Mouse (Mus musculus): ENCODE data around the gene Snn. TPM values are rescaled to one million over a fixed set of nuclear protein-coding genes. Genes with fewer than 3 reads are reported as not detected.

Snn gene
- polyA plus RNA-seq, 1 experiment from 2014 or later: 95.9 TPM

- no peak overlapping the region for H3K9ac ChIP-seq (ENCODE audit: low read length)
- peaks cover 19% of the 10 kb centered on the region for H3K4me1 ChIP-seq (replicated peaks; ENCODE audit: control insufficient read depth, insufficient read depth, low read length)
- no peak overlapping the region for H3K27ac ChIP-seq (ENCODE audit: low read depth, low read length)
- peaks cover 8% of the 10 kb centered on the region; the same call in 1 of the 2 replicates for H3K36me3 ChIP-seq (ENCODE audit: control insufficient read depth, insufficient read depth, low read length)
- no peak overlapping the region for H3K4me2 ChIP-seq (ENCODE audit: low read depth, low read length, severe bottlenecking)
- no peak overlapping the region for H3K4me3 ChIP-seq (ENCODE audit: low read depth, low read length)
- DNase-seq (ENCODE audit: low spot score): no peak
- ATAC-seq (replicated peaks; ENCODE audit: low FRiP score): no peak
- WGBS: 91% methylated on average over 6 of the region's 6 CpGs
- no peaks in the 10 kb centered on the region for H3K9me3 ChIP-seq (ENCODE audit: control insufficient read depth, low read length)
- H3K27me3 ChIP-seq (ENCODE audit: control insufficient read depth, insufficient read depth, low read length): no peaks in the 10 kb centered on the region
These were observed 8.5 kb downstream of the Snn start for GRCm38 (mm10) chr16:11069271-11069670.

DNA sequence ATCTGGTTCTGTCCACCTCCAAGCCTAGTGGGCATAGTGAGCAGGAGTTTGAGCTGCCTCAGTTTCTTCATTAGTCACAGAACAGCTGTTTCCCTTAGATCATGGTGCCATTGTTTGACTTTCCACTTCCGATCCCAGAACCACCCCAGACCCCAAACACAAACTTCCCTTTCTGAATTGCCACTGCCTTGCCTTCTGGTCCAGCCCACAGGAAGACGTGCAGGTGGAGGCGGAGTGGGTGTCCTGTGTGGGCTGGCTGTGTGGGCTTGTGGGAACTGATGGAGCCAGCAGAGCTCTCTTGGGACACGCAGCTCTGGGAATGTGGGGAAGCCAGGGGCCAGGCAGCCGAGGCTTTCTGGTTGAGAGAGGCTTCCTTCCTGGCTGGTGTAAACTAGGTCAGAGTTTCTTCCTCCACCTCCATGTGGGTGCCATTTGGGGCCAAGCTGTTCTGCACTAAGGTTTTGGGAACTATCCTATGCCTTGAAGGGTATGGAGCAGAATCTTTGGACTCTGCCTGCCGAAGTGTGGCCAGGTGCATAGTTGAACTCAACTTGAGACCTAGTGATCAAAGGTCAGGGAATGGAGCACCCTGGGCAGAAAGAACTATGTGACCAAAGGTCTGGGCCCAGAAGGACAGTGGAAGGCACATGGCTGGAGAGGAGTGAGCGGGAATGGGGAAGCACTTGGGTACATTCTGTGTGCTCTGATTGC is 9.1 kb downstream of the Snn start:
- H3K9ac ChIP-seq (ENCODE audit: low read length): no peak overlapping the region
- DNase-seq (ENCODE audit: low spot score) (no peak), ATAC-seq (replicated peaks; ENCODE audit: low FRiP score) (no peak)
- no peak overlapping the region for H3K4me2 ChIP-seq (ENCODE audit: low read depth, low read length, severe bottlenecking)
- peaks cover 12% of the 10 kb centered on the region; the same call in 1 of the 2 replicates for H3K36me3 ChIP-seq (ENCODE audit: control insufficient read depth, insufficient read depth, low read length)
- WGBS: 85% methylated on average over 7 of the region's 7 CpGs
- H3K27me3 ChIP-seq (ENCODE audit: control insufficient read depth, insufficient read depth, low read length): no peaks in the 10 kb centered on the region
- H3K4me1 ChIP-seq (replicated peaks; ENCODE audit: control insufficient read depth, insufficient read depth, low read length): peaks cover 19% of the 10 kb centered on the region
- no peak overlapping the region for H3K4me3 ChIP-seq (ENCODE audit: low read depth, low read length)
- no peak overlapping the region for H3K27ac ChIP-seq (ENCODE audit: low read depth, low read length)
- H3K9me3 ChIP-seq (ENCODE audit: control insufficient read depth, low read length): no peaks in the 10 kb centered on the region

GRCm38 (mm10) chr16:11071176-11071575 is 10.4 kb downstream of the Snn start:
- Histone ChIP-seq H3K36me3 (ENCODE audit: control insufficient read depth, insufficient read depth, low read length) (peaks cover 12% of the 10 kb centered on the region; the same call in 1 of the 2 replicates), H3K27ac (ENCODE audit: low read depth, low read length) (no peak overlapping the region), H3K4me1 (replicated peaks; ENCODE audit: control insufficient read depth, insufficient read depth, low read length) (peaks cover 14% of the 10 kb centered on the region), H3K4me2 (ENCODE audit: low read depth, low read length, severe bottlenecking) (no peak overlapping the region), H3K9ac (ENCODE audit: low read length) (no peak overlapping the region), H3K4me3 (ENCODE audit: low read depth, low read length) (no peak overlapping the region), H3K27me3 (ENCODE audit: control insufficient read depth, insufficient read depth, low read length) (no peaks in the 10 kb centered on the region), H3K9me3 (ENCODE audit: control insufficient read depth, low read length) (no peaks in the 10 kb centered on the region)
- DNase-seq (ENCODE audit: low spot score): no peak
- no peak for ATAC-seq (replicated peaks; ENCODE audit: low FRiP score)
- WGBS: 85% methylated on average over 5 of the region's 5 CpGs

DNA sequence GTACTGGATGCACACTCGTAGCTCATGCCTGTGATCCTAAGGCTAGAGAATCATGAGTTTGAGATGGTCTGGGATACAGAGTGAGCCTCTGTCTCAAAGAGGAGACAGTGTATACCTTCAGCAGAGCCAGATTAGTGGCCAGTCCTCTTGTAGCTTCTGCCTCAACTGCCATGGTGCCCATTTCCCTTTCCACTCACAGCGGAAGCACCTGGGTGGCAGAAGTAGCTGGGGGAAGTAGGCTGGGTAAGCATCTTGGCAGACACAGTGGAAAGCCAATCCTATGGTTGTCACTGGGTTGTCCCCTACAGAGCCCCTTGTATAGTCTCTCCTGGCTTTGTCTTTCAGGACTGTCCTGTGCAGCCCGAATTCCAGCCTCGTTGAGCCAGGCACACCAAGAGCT is 11.1 kb downstream of the Snn start:
- Histone ChIP-seq H3K4me3 (ENCODE audit: low read depth, low read length) (no peak overlapping the region), H3K4me2 (ENCODE audit: low read depth, low read length, severe bottlenecking) (no peak overlapping the region), H3K4me1 (replicated peaks; ENCODE audit: control insufficient read depth, insufficient read depth, low read length) (peaks cover 14% of the 10 kb centered on the region), H3K27me3 (ENCODE audit: control insufficient read depth, insufficient read depth, low read length) (no peaks in the 10 kb centered on the region), H3K9ac (ENCODE audit: low read length) (no peak overlapping the region), H3K9me3 (ENCODE audit: control insufficient read depth, low read length) (no peaks in the 10 kb centered on the region), H3K27ac (ENCODE audit: low read depth, low read length) (no peak overlapping the region), H3K36me3 (ENCODE audit: control insufficient read depth, insufficient read depth, low read length) (peaks cover 12% of the 10 kb centered on the region; the same call in 1 of the 2 replicates)
- whole genome bisulfite sequencing: 89% methylated on average over 4 of the region's 4 CpGs
- DNase-seq (ENCODE audit: low spot score) (no peak), ATAC-seq (replicated peaks; ENCODE audit: low FRiP score) (no peak)

DNA sequence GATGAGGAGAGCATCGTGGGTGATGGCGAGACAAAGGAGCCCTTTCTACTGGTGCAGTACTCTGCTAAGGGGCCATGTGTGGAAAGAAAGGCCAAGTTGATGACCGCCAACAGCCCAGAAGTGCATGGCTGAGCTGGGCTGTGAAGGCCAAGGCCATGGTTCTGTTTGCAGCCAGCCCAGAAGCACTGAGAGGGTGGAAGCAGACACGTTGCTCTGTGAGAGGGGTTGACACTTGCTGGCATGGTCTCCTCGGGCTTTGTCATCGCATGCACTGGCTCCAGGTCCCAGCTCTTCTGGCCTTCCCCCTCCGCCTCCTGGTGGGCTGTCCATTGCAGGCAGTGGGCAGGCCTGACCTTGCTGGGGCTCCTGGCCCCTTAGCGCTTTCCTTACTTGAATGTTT is 11.7 kb downstream of the Snn start:
- 91% methylated on average over 8 of the region's 8 CpGs for WGBS
- H3K27me3 ChIP-seq (ENCODE audit: control insufficient read depth, insufficient read depth, low read length): no peaks in the 10 kb centered on the region
- H3K9me3 ChIP-seq (ENCODE audit: control insufficient read depth, low read length): no peaks in the 10 kb centered on the region
- H3K27ac ChIP-seq (ENCODE audit: low read depth, low read length): no peak overlapping the region
- H3K4me1 ChIP-seq (replicated peaks; ENCODE audit: control insufficient read depth, insufficient read depth, low read length): peaks cover 11% of the 10 kb centered on the region
- ATAC-seq (replicated peaks; ENCODE audit: low FRiP score) (no peak), DNase-seq (ENCODE audit: low spot score) (no peak)
- no peak overlapping the region for H3K4me2 ChIP-seq (ENCODE audit: low read depth, low read length, severe bottlenecking)
- H3K9ac ChIP-seq (ENCODE audit: low read length): no peak overlapping the region
- peaks cover 12% of the 10 kb centered on the region; the same call in 1 of the 2 replicates for H3K36me3 ChIP-seq (ENCODE audit: control insufficient read depth, insufficient read depth, low read length)
- no peak overlapping the region for H3K4me3 ChIP-seq (ENCODE audit: low read depth, low read length)

DNA sequence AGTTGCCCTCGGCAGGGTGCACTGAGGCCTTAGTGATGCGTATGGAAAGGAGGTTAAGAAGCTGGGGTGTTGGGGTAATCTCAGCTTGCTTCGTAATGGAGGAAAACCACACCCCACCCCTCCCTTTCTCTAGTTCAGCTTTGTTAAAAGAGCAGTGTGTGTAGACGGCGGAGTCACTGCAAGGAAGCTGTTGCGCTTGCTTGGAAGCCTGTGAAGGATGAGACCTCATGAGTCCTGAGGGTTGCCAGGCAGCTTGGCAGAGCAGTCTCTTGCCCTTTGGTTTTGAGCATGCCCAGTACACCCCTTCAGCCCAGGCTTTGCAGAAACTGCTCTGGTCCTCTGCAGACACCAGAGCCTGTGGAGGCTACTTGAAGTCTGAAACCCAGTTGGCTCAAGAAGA is 12.3 kb downstream of the Snn start:
- WGBS: 76% methylated on average over 6 of the region's 6 CpGs
- Histone ChIP-seq H3K36me3 (ENCODE audit: control insufficient read depth, insufficient read depth, low read length) (peaks cover 12% of the 10 kb centered on the region; the same call in 1 of the 2 replicates), H3K9me3 (ENCODE audit: control insufficient read depth, low read length) (no peaks in the 10 kb centered on the region), H3K4me1 (replicated peaks; ENCODE audit: control insufficient read depth, insufficient read depth, low read length) (peaks cover 6% of the 10 kb centered on the region), H3K4me3 (ENCODE audit: low read depth, low read length) (no peak overlapping the region), H3K9ac (ENCODE audit: low read length) (no peak overlapping the region), H3K4me2 (ENCODE audit: low read depth, low read length, severe bottlenecking) (no peak overlapping the region), H3K27ac (ENCODE audit: low read depth, low read length) (no peak overlapping the region), H3K27me3 (ENCODE audit: control insufficient read depth, insufficient read depth, low read length) (no peaks in the 10 kb centered on the region)
- no peak for ATAC-seq (replicated peaks; ENCODE audit: low FRiP score)
- no peak for DNase-seq (ENCODE audit: low spot score)

- DNase-seq (ENCODE audit: low spot score): no peak
- peaks cover 5% of the 10 kb centered on the region; the same call in 1 of the 2 replicates for H3K36me3 ChIP-seq (ENCODE audit: control insufficient read depth, insufficient read depth, low read length)
- no peak overlapping the region for H3K4me3 ChIP-seq (ENCODE audit: low read depth, low read length)
- no peak overlapping the region for H3K4me2 ChIP-seq (ENCODE audit: low read depth, low read length, severe bottlenecking)
- ATAC-seq (replicated peaks; ENCODE audit: low FRiP score): no peak
- no peaks in the 10 kb centered on the region for H3K9me3 ChIP-seq (ENCODE audit: control insufficient read depth, low read length)
- no peaks in the 10 kb centered on the region for H3K27me3 ChIP-seq (ENCODE audit: control insufficient read depth, insufficient read depth, low read length)
- no peak overlapping the region for H3K9ac ChIP-seq (ENCODE audit: low read length)
- 90% methylated on average over 9 of the region's 9 CpGs for WGBS
- no peak overlapping the region for H3K27ac ChIP-seq (ENCODE audit: low read depth, low read length)
- H3K4me1 ChIP-seq (replicated peaks; ENCODE audit: control insufficient read depth, insufficient read depth, low read length): no peaks in the 10 kb centered on the region
These were observed 17.0 kb downstream of the Snn start for GRCm38 (mm10) chr16:11077601-11078201.

DNA sequence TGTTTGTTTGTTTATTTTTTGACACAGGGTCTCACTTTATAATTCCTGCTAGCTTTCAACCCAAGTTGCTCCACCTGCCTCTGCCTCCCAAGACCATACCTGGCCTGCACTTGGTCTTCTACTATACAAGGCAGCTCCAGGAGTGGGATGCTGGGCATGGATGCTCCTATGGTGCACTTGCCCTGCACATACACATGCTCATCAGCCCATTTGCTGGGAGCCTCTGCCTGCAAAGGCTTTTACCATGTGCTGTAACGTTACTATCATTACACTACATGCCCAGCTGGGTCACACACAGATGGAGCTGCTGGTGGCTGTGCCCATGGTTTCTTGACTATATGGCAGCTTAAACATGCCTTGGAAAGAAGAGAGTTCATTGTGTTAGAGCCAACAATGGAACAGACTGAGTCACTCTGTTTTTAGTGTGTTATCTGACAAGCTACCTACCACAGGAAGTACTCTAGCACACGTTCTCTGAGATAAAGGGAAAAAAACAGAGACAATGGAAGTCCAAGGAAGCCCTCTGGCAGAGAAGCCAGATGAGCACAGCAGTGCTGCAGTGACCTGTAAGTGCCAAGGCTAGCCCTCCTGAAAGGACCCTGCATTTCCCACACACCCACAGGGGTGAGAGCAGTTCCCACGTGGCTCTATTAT is 17.6 kb downstream of the Snn start:
- no peak for DNase-seq (ENCODE audit: low spot score)

More for the DNA sequence above, 17.6 kb downstream of the Snn start:
- Histone ChIP-seq H3K36me3 (ENCODE audit: control insufficient read depth, insufficient read depth, low read length) (peaks cover 5% of the 10 kb centered on the region; the same call in 1 of the 2 replicates), H3K4me2 (ENCODE audit: low read depth, low read length, severe bottlenecking) (no peak overlapping the region), H3K27me3 (ENCODE audit: control insufficient read depth, insufficient read depth, low read length) (no peaks in the 10 kb centered on the region), H3K27ac (ENCODE audit: low read depth, low read length) (no peak overlapping the region), H3K9me3 (ENCODE audit: control insufficient read depth, low read length) (no peaks in the 10 kb centered on the region), H3K4me1 (replicated peaks; ENCODE audit: control insufficient read depth, insufficient read depth, low read length) (no peaks in the 10 kb centered on the region), H3K4me3 (ENCODE audit: low read depth, low read length) (no peak overlapping the region), H3K9ac (ENCODE audit: low read length) (no peak overlapping the region)
- no peak for ATAC-seq (replicated peaks; ENCODE audit: low FRiP score)
- 83% methylated on average over 3 of the region's 3 CpGs for WGBS

All from forebrain, embryonic 11.5 days (tissue).